Mouse (Mus musculus) cerebellum, postnatal 25 days (tissue): ENCODE data around the gene Fam25c.
"Not testable (repeated sequence)": the region's sequence is repeated elsewhere in the genome, so short reads cannot be mapped to it uniquely, and the experiment has no call there.

Experiments used
- DNase-seq, 2 experiments: peaks; one replicate each; pipeline ENCODE4 v3.0.0; 2021; ENCODE audit warnings: mixed read lengths in 2 of 2

Fam25c gene

GRCm38 (mm10) chr14:34326606-34327005 lies 28.6 kb downstream of the Fam25c start:
- DNase-seq, result no peak

- DNase-seq, result no peak
These were observed 31.6 kb downstream of the Fam25c start for GRCm38 (mm10) chr14:34323576-34324085.

- DNase-seq, result no peak
These were observed 37.1 kb downstream of the Fam25c start for GRCm38 (mm10) chr14:34318113-34318512.

GRCm38 (mm10) chr14:34317431-34317830 lies 37.8 kb downstream of the Fam25c start:
- DNase-seq, result no peak

- no peak for DNase-seq
These were observed 38.9 kb downstream of the Fam25c start for GRCm38 (mm10) chr14:34316346-34316745.

GRCm38 (mm10) chr14:34314796-34315195 lies 40.4 kb downstream of the Fam25c start:
- no peak for DNase-seq

- not testable (repeated sequence) for DNase-seq
These were observed 40.9 kb downstream of the Fam25c start for GRCm38 (mm10) chr14:34314383-34314782.

GRCm38 (mm10) chr14:34313612-34314011 lies 41.6 kb downstream of the Fam25c start:
- DNase-seq, result no peak

- no peak for DNase-seq
These were observed 42.7 kb downstream of the Fam25c start for GRCm38 (mm10) chr14:34312339-34313048.

- peak in 1 of 2 experiments; percentile 28 for DNase-seq
These were observed 43.5 kb downstream of the Fam25c start for GRCm38 (mm10) chr14:34311691-34312090.

- DNase-seq, result peak in 1 of 2 experiments; percentile 71
These were observed 44.1 kb downstream of the Fam25c start for GRCm38 (mm10) chr14:34311021-34311631.

- peak; percentile 98 to 99 for DNase-seq
These were observed 44.8 kb downstream of the Fam25c start, which contains the start of the genes Shld2 and Glud1 for GRCm38 (mm10) chr14:34310234-34310965. Gene Shld2 (minus strand): TSS chr14:34310493. Gene Glud1 (plus strand): TSS chr14:34310727.

- DNase-seq, result no peak
These were observed 45.4 kb downstream of the Fam25c start for GRCm38 (mm10) chr14:34309907-34310233.

GRCm38 (mm10) chr14:34309266-34309665 lies 46.0 kb downstream of the Fam25c start:
- no peak for DNase-seq

- no peak for DNase-seq
These were observed 52.0 kb downstream of the Fam25c start for GRCm38 (mm10) chr14:34303265-34303680.

GRCm38 (mm10) chr14:34302681-34303242 lies 52.5 kb downstream of the Fam25c start:
- no peak for DNase-seq
